Comparison of ENCODE assay signal across 16 mouse cellular contexts in the genomic region with DNA sequence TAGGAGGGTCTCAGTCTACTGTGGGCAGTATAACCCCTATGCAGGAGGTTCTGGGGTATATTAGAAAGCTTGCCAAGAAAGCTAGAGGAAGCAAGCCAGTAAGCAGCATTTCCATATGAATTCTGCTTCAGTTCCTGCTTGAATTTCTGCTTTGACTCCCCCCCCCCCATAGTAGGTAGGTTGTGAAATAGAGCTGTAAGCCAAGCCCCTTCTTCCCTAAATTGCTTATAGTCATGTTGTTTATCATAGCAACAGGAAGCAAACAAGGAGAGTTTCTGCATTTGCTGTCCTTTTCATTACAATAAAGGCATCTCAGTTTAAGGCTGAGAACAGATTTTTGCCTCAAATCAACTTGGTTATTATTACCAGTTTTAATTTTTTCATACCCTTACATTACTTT.
"Had no signal": no experiment of that assay in that cellular context is flagged by ENCODE, and none has a peak within 500 bp of the region (broad histone marks: within the 10 kb centered on the region; RNA-seq: fewer than 3 reads in every experiment).

No protein-coding gene starts in this region.

- H3K36me3 ChIP-seq: liver, embryonic 15.5 days; lung, embryonic 15.5 days; midbrain, embryonic 13.5 days; midbrain, embryonic 15.5 days; neural tube, embryonic 12.5 days; stomach, embryonic 15.5 days had no signal

- H3K4me1 ChIP-seq: liver, embryonic 15.5 days; lung, embryonic 15.5 days; megakaryocyte, embryonic 14.5 days; stomach, embryonic 15.5 days had no signal

- H3K27ac ChIP-seq: liver, embryonic 15.5 days; lung, embryonic 15.5 days; macrophage; midbrain, embryonic 13.5 days; midbrain, embryonic 15.5 days; neural tube, embryonic 12.5 days; stomach, embryonic 15.5 days; stomach, postnatal 0 days had no signal

- DNase-seq: liver, postnatal 0 days; lung, adult 2 months; lung, postnatal 10 days; right cerebral cortex, postnatal 14 days; thymus, adult 2 months; thymus, postnatal 25 days had no signal

- H3K4me3 ChIP-seq: liver, embryonic 15.5 days; lung, embryonic 15.5 days; megakaryocyte, embryonic 14.5 days; midbrain, embryonic 13.5 days; midbrain, embryonic 15.5 days; neural tube, embryonic 12.5 days; stomach, embryonic 15.5 days had no signal

- H3K4me2 ChIP-seq: liver, embryonic 15.5 days; lung, embryonic 15.5 days; midbrain, embryonic 11.5 days; midbrain, embryonic 13.5 days; midbrain, embryonic 15.5 days; neural tube, embryonic 12.5 days; stomach, embryonic 15.5 days had no signal

- H3K9me3 ChIP-seq: liver, embryonic 15.5 days; lung, embryonic 15.5 days; midbrain, embryonic 13.5 days; midbrain, embryonic 15.5 days; neural tube, embryonic 12.5 days; stomach, embryonic 15.5 days had no signal

- H3K9ac ChIP-seq: liver, embryonic 15.5 days; liver, postnatal 0 days; lung, embryonic 15.5 days; midbrain, embryonic 13.5 days; midbrain, embryonic 15.5 days; neural tube, embryonic 12.5 days; stomach, embryonic 15.5 days had no signal

- H3K27me3 ChIP-seq: liver, embryonic 15.5 days; lung, embryonic 15.5 days; megakaryocyte, embryonic 14.5 days; midbrain, embryonic 13.5 days; midbrain, embryonic 15.5 days; neural tube, embryonic 12.5 days; stomach, embryonic 15.5 days had no signal

- ATAC-seq: liver, postnatal 0 days; midbrain, embryonic 13.5 days; midbrain, embryonic 15.5 days had no signal
